Mouse (Mus musculus): ENCODE measurements around the gene Cpm. TPM values are rescaled to one million over a fixed set of nuclear protein-coding genes. Genes with fewer than 3 reads are reported as not detected.
A peak's percentile ranks its signal among the peaks of the same experiment; 100 is the strongest.

The Cpm gene
- polyA plus RNA-seq, 1 experiment from 2014 or later, result 7.1 TPM

DNA sequence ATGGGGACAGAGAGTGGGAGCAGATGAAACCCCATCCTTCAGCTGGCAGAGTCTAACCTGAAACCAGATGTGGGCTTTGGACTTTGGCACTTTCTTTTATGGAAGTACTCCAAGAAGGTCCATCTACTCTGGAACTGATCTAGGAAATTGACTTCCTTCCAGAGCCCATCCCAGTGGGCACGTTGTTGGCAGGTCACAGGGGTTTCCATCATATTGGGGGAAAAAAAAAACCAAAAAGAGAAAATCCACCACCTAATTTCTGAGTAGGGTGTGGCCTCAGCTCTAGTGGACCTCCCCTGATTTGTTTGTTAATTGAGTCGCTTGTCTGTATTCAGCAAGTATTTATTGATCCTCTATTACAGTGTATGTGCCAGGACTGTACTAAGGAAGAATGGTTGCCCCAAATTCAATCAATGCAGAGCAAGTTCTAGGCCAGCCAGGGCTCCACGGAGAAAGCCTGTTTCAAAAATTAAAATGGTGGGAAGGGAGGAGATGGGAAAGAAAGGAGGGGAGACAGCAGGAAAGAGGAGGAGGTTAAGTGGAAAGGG lies 25.4 kb downstream of the Cpm start:
- Histone ChIP-seq H3K36me3 (replicated peaks) (no peaks in the 10 kb centered on the region), H3K4me1 (no peaks in the 10 kb centered on the region), H3K4me3 (no peak overlapping the region), H3K9ac (no peak overlapping the region), H3K4me2 (no peak overlapping the region), H3K9me3 (no peaks in the 10 kb centered on the region), H3K27me3 (replicated peaks) (no peaks in the 10 kb centered on the region), H3K27ac (no peak overlapping the region)
- WGBS, result 84% methylated on average over 3 of the region's 3 CpGs
- no peak for ATAC-seq (replicated peaks)

DNA sequence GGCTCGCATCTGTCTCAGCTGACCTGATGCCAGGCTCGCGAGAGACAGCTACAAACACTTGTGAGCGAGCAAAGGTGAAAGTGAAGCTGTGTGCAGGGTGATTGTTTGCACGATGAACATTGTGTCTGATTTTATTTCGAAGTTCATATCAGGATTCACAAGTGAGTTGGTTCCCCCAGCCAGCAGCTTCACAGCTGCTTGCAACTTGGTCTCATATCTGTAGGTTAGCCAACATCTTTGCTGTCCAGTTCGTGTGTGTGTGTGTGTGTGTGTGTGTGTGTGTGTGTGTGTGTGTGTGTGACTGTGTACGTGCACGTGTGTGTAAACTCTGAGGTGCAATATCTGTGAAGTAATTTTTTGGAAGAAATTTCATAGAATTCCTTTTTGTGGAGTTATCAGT lies 26.2 kb downstream of the Cpm start:
- no peak overlapping the region for H3K27ac ChIP-seq
- H3K9ac ChIP-seq, result no peak overlapping the region
- no peak for ATAC-seq (replicated peaks)
- no peak overlapping the region for H3K4me2 ChIP-seq
- no peaks in the 10 kb centered on the region for H3K27me3 ChIP-seq (replicated peaks)
- no peaks in the 10 kb centered on the region for H3K9me3 ChIP-seq
- 91% methylated on average over 9 of the region's 9 CpGs for WGBS
- H3K36me3 ChIP-seq (replicated peaks), result no peaks in the 10 kb centered on the region
- no peaks in the 10 kb centered on the region for H3K4me1 ChIP-seq
- no peak overlapping the region for H3K4me3 ChIP-seq

DNA sequence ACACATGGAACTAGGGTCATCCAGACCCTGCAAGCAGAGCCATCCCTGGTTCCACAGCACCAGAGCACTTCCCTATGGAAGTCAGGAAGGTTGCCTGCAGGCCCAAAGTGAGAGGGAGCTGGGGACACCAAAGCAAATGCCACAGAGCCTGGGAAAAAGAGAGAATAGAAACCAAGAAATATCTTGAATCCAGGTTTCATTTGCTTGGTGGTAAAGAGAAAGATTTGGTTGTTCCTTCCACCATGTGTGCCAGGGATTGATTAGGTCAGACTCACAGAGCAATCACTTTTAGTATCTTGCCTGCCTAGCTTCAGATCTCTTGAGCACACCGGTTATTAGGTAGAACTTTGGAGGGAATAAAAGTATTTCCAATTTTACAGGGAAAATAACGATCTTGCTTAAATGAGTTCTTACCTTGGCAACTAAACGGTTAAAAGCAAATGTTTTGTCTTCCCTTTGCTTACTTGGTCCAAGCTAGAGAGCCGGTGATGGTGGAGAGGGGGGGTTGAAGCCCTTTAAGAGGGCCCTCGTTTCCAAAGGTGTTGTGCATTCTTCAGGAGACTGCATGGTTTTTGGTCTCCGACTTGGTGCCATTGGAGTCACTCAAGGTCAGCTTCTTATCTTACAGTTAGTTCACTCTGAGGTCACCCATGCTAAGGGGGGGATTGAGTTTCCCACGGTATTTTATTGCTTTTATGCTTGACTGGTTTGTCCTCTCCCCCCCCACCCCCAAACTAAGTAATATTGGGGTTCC lies 26.8 kb downstream of the Cpm start:
- Histone ChIP-seq H3K9me3 (no peaks in the 10 kb centered on the region), H3K27me3 (replicated peaks) (no peaks in the 10 kb centered on the region), H3K4me1 (no peaks in the 10 kb centered on the region), H3K4me2 (no peak overlapping the region), H3K4me3 (no peak overlapping the region), H3K27ac (no peak overlapping the region), H3K36me3 (replicated peaks) (no peaks in the 10 kb centered on the region), H3K9ac (no peak overlapping the region)
- WGBS, result 69% methylated on average over 7 of the region's 7 CpGs
- ATAC-seq (replicated peaks), result no peak

DNA sequence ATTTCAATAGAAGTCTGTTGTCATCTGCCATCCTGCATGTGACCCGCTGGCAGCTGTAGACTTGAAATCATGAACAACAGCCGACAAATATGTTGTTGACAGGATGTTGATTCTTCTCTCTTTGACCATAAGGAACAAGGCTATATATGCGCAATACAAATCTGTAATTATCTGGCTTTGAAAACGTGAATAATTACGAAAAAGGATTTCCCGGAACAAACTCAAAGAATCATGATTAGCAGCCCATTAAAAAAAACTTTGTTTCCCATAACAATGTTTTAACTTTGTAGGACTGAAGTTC lies 27.3 kb downstream of the Cpm start:
- Histone ChIP-seq H3K4me1 (no peaks in the 10 kb centered on the region), H3K27ac (no peak overlapping the region), H3K27me3 (replicated peaks) (no peaks in the 10 kb centered on the region), H3K9me3 (no peaks in the 10 kb centered on the region), H3K9ac (no peak overlapping the region), H3K4me2 (no peak overlapping the region), H3K36me3 (replicated peaks) (no peaks in the 10 kb centered on the region), H3K4me3 (no peak overlapping the region)
- ATAC-seq (replicated peaks), result no peak
- 90% methylated on average over 6 of the region's 6 CpGs for WGBS

DNA sequence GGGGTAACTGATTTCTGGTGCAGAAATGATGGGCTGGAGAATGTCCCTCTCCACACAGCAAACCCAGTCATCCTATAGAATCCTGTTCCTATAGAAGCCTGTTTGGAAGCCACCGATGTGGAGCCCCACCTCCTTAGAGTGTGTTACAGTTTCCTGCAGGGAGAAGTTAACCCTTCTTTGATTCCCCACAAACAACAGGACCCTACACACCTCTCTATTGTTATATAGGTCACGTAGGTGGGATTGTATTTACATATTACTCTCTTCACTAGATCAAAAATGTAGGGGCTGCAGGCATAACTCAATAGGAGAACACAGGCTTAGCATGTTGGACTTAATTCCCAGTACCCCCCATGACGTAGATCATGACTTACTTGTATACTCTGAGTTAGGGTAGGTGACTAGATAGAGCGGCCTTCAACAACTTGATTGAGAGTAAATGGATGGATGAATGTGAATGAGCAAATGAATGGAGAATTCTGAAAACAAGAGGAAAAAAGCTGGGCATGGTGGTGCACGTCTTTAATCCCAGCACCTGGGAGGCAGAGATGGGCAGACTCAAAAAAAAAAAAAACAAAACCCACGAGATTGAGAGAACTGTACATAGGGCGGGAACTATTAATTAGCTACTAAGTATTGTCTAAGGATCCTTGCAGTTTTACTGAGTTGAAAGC lies 27.8 kb downstream of the Cpm start:
- no peak overlapping the region for H3K4me3 ChIP-seq
- H3K36me3 ChIP-seq (replicated peaks), result no peaks in the 10 kb centered on the region
- H3K27me3 ChIP-seq (replicated peaks), result no peaks in the 10 kb centered on the region
- 82% methylated on average over 7 of the region's 7 CpGs for WGBS
- no peaks in the 10 kb centered on the region for H3K4me1 ChIP-seq
- H3K9me3 ChIP-seq, result no peaks in the 10 kb centered on the region
- ATAC-seq (replicated peaks), result no peak
- no peak overlapping the region for H3K27ac ChIP-seq
- H3K4me2 ChIP-seq, result no peak overlapping the region
- no peak overlapping the region for H3K9ac ChIP-seq

DNA sequence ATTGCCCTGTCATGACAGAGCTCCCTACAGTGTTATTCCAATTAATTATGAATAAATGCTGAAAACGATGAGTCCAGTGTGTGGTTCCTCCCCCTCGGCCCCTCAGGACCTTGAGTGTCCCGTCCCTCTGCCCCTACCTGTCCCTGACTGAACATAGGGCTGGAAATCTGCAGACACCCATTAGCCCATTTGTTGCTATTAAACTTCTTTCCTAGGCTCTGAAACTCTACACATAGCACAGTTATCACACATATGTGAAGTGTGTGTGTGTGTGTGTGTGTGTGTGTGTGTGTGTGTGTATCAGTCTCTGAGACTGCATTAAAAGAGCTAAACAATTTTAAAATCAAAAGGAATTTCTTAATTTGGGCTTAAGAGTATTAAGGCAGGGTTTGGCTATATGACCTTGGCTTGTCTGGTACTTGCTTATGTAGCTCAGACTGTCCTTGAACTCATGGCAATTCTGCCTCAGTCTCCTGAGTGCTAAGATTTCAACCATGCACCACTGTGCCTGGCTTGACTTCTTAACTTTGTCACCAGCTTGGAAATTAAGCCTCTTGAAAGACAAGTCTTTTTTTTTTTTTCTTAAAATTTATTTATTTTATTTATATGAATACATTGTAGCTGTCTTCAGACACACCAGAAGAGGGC lies 28.5 kb downstream of the Cpm start:
- Histone ChIP-seq H3K9ac (no peak overlapping the region), H3K4me3 (no peak overlapping the region), H3K4me1 (no peaks in the 10 kb centered on the region), H3K9me3 (no peaks in the 10 kb centered on the region), H3K4me2 (no peak overlapping the region), H3K36me3 (replicated peaks) (no peaks in the 10 kb centered on the region), H3K27ac (no peak overlapping the region), H3K27me3 (replicated peaks) (no peaks in the 10 kb centered on the region)
- ATAC-seq (replicated peaks), result no peak
- WGBS, result 85% methylated on average over 3 of the region's 3 CpGs

DNA sequence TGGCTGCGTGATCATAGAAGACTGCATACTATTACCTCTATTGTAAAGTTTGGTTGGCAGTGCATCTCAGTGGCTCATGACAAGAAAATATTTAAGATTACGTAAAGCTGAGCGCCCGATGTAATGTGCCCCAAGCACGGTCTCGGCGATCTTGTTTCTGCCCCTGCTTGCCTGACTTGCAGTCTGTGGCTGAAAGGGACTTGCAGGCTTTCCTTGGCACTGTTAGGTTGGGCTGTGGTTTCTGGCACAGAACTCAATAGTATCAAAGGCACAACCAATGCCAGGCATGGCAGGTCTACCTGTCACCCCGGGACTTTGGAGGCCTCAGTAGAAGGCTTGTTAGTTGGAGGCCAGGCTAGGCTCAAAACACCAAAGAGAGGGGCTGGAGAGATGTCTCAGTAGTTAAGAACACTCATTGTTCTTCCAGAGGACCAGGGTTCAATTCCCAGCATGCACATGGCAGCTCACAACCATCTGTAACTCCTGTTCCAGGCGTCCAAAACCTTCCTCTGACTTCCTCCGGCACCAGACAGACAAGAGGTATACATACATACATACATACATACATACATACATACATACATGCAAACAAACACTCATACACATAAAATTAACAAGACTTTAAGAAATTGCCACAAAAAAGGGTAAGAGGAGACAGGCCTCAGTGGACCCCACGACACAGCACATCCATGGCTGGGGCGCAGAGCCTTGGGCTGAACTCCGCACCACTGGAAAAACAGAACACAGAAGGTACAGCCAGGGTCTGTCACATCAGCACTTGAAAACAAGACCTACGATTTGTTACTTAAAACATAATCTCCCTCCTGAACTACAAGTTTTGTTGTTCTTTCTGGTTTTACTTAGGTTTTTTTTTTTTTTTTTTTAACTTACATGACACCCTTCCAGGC lies 29.5 kb downstream of the Cpm start:
- Histone ChIP-seq H3K4me2 (no peak overlapping the region), H3K4me3 (no peak overlapping the region), H3K4me1 (no peaks in the 10 kb centered on the region), H3K27ac (no peak overlapping the region), H3K9ac (no peak overlapping the region), H3K9me3 (no peaks in the 10 kb centered on the region), H3K36me3 (replicated peaks) (no peaks in the 10 kb centered on the region), H3K27me3 (replicated peaks) (no peaks in the 10 kb centered on the region)
- no peak for ATAC-seq (replicated peaks)
- 94% methylated on average over 14 of the region's 14 CpGs for whole genome bisulfite sequencing

DNA sequence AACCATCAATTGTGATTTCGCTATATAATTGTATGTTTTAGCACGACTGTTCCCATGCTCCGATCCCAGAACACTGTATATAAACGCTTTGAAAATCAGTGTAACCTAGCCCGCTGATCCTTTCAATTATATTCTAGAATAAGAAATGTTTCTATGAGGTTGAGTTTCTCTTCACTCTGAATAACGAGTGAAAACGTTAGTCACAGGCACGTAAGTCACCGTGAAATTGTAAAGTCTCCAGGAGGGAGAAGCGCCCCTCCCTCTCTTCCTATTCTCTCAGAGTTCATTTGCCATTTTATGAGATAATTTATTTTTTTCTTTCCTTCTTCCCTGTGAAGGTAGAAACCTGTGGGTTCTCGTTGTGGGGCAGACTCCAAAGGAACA lies 30.1 kb downstream of the Cpm start:
- no peak overlapping the region for H3K9ac ChIP-seq
- no peaks in the 10 kb centered on the region for H3K9me3 ChIP-seq
- 51% methylated on average over 11 of the region's 11 CpGs for WGBS
- H3K4me3 ChIP-seq, result no peak overlapping the region
- H3K4me1 ChIP-seq, result no peaks in the 10 kb centered on the region
- H3K27ac ChIP-seq, result no peak overlapping the region
- H3K27me3 ChIP-seq (replicated peaks), result no peaks in the 10 kb centered on the region
- no peak overlapping the region for H3K4me2 ChIP-seq
- no peaks in the 10 kb centered on the region for H3K36me3 ChIP-seq (replicated peaks)
- no peak for ATAC-seq (replicated peaks)

DNA sequence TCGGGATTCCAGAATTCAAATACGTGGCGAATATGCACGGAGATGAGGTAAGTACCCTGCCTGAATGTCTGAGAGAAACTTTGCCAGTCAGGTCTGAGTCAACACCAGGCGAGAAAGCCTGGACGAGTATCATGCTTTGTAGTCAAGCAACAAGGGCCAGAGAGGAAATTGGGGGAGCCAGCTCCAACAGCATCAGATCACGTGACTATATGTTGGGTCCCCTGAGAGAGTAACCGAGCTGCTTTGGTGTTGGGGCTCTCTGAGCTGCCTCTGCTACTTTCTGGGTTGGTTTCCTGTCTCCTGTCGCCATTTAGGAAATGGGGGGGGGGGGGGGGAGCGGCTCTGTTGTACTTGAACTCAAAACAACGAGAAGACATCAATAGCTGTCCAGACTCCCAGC lies 30.5 kb downstream of the Cpm start:
- no peak for ATAC-seq (replicated peaks)
- no peak overlapping the region for H3K4me3 ChIP-seq
- 55% methylated on average over 11 of the region's 11 CpGs for WGBS

DNA sequence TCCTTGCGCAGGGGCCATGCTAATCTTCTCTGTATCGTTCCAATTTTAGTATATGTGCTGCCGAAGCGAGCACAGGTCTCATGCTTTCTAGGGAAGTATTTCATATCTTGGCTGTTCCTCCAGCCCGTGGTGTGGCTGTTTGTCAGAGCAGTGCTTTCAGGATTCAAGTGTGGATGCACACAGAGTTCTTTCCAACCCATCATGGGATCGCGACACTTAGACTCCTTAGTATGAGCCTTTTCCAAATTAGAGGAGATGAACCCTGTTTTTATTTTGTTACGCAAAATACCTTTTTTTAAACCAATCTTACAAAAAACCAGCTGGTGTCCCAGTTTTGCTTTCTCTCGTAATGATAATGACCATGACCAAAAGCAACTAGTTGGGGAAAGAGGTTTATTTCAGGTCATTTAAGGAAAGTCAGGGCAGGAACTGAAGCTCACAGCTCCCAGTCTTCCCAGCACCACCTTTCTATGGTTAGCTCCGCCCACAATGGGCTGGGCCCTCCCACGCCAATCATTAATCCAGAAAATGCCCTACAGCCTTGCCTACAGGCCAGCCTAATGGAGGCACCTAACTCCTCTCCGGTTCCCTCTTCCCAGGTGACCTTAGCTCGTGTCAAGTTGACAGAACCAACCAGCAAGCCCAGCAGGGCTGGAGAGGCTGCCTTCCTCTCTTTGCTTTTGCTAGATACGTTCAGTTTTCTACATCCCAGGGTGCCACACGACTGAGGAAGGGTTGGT lies 33.2 kb downstream of the Cpm start:
- Histone ChIP-seq H3K4me3 (no peak overlapping the region), H3K9me3 (no peaks in the 10 kb centered on the region), H3K4me2 (no peak overlapping the region), H3K27me3 (replicated peaks) (no peaks in the 10 kb centered on the region), H3K9ac (no peak overlapping the region), H3K4me1 (no peaks in the 10 kb centered on the region), H3K36me3 (replicated peaks) (no peaks in the 10 kb centered on the region), H3K27ac (no peak overlapping the region)
- WGBS, result 81% methylated on average over 15 of the region's 15 CpGs
- ATAC-seq (replicated peaks), result no peak

More for the DNA sequence above, 30.5 kb downstream of the Cpm start:
- H3K9ac ChIP-seq, result no peak overlapping the region
- no peaks in the 10 kb centered on the region for H3K36me3 ChIP-seq (replicated peaks)
- H3K4me1 ChIP-seq, result no peaks in the 10 kb centered on the region
- H3K27me3 ChIP-seq (replicated peaks), result no peaks in the 10 kb centered on the region
- H3K4me2 ChIP-seq, result no peak overlapping the region
- H3K27ac ChIP-seq, result no peak overlapping the region
- no peaks in the 10 kb centered on the region for H3K9me3 ChIP-seq

DNA sequence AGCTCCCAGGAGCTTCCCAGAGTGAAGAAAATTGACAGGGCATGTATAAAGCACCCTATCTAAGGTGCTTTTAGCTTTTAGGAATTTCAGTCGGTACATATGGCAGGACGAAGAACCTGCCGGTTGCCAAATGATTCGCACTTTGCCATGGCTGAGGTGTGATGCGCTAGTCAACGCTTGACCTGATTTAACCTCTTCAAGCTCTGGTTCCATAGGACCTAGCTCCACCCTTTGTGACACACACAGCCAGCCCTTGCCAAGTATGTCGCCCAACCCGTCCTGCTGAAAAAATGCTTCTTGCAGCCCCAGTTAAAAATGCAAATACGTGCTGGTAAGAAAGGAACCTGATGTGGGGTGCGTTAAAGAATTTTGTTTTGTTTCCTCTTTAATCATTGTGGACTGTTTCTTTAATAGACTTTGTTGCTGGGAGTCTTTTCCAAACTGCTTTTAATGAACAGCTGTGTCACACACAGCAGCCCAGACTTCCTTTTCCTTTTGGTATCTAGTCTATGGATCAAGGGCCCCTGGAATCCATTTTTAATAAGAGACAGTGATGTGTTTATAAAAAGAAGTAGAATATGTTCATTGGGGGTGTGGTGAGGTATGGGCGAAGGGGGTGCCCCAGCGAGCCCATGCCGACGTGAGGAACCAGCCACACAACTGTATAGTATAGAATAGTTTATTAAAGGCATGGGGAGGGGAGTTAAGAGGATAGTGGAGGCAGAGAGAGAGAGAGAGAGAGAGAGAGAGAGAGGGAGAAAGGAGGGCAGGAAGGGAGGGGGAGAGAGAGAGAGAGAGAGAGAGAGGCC lies 34.0 kb downstream of the Cpm start:
- ATAC-seq (replicated peaks), result no peak
- no peak overlapping the region for H3K9ac ChIP-seq
- H3K4me1 ChIP-seq, result no peaks in the 10 kb centered on the region
- no peaks in the 10 kb centered on the region for H3K9me3 ChIP-seq
- peak overlapping the region; percentile 25; the same call in 1 of the 2 replicates for H3K4me2 ChIP-seq
- H3K27me3 ChIP-seq (replicated peaks), result no peaks in the 10 kb centered on the region
- 81% methylated on average over 14 of the region's 14 CpGs for WGBS
- H3K4me3 ChIP-seq, result no peak overlapping the region
- no peak overlapping the region for H3K27ac ChIP-seq
- H3K36me3 ChIP-seq (replicated peaks), result no peaks in the 10 kb centered on the region
